Mouse (Mus musculus) G1E (cell line): ENCODE data around the gene Ncoa3.

Experiments used
- CTCF ChIP-seq: IDR thresholded peaks from 2 replicates; pipeline ENCODE4 v1.5.1; 2012; ENCODE audit warnings: low read depth, low read length, inconsistent platforms, mixed read lengths
- POLR2AphosphoS5 ChIP-seq: IDR thresholded peaks from 2 replicates; pipeline ENCODE4 v1.6.1; 2012; ENCODE audit warnings: low read depth, low read length, inconsistent platforms; ENCODE audit not compliant: insufficient replicate concordance

DNA sequence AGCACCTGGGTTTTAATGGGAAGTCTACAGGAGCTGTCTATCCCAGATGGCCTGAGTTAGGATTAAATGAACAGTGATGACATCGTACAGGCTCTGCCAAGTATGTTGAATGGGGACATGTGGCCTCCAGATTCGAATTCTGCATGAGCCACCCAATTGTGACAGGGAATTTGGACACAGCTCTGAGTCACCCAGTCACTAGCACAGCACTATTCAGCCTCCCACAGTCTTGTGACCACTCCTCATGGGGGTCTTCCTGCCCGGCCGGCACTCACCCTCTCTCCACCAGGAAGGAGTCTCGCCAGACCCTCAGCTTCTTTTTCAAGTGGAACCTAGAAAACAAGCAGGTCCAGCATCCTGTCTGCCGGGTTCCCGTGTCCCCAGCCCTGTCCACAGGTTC is 91.7 kb downstream of the Ncoa3 start:
- TF ChIP-seq CTCF (no peak), POLR2AphosphoS5 (no peak)
